Mouse (Mus musculus) kidney, adult 2 months (tissue): Measurements from ENCODE around the gene Pawr. TPM values are rescaled to one million over a fixed set of nuclear protein-coding genes. Genes with fewer than 3 reads are reported as not detected.
A peak's percentile ranks its signal among the peaks of the same experiment; 100 is the strongest.

ENCODE experiments used
- DNase-seq: peaks from one replicate; pipeline ENCODE4 v3.0.0; 2021
- H3K27ac ChIP-seq: fragments of 200-500 bp; 2 replicates; pipeline ENCODE4 v1.5.1; 2012; ENCODE audit warnings: low read depth, low read length, control low read depth, inconsistent platforms; ENCODE audit not compliant: insufficient read depth
- H3K27me3 ChIP-seq: fragments of 200-500 bp; replicated peaks from 2 replicates; pipeline ENCODE4 v1.6.1; 2012; ENCODE audit warnings: mild to moderate bottlenecking, moderate library complexity, low read length, inconsistent platforms; ENCODE audit not compliant: control insufficient read depth, insufficient read depth
- H3K36me3 ChIP-seq: fragments of 200-500 bp; 2 replicates; pipeline ENCODE4 v1.6.1; 2012; ENCODE audit warnings: mild to moderate bottlenecking, moderate library complexity, low read length, inconsistent platforms; ENCODE audit not compliant: control insufficient read depth, insufficient read depth
- H3K4me1 ChIP-seq: fragments of 200-500 bp; 2 replicates; pipeline ENCODE4 v1.6.1; 2011; ENCODE audit warnings: low read length; ENCODE audit not compliant: control insufficient read depth, insufficient read depth
- H3K4me3 ChIP-seq: fragments of 200-500 bp; 2 replicates; pipeline ENCODE4 v1.5.1; 2011; ENCODE audit warnings: mild to moderate bottlenecking, low read depth, low read length, control low read depth; ENCODE audit not compliant: insufficient read depth
- CTCF ChIP-seq: fragments of 200-500 bp; conservative IDR thresholded peaks from 2 replicates; pipeline ENCODE4 v1.5.1; 2011; ENCODE audit warnings: low read depth, mild to moderate bottlenecking, control low read depth, low read length, moderate library complexity, mixed read lengths; ENCODE audit not compliant: insufficient read depth, insufficient read length
- POLR2A ChIP-seq: fragments of 200-500 bp; IDR thresholded peaks from one replicate; pipeline ENCODE4 v1.6.1; 2011; ENCODE audit warnings: low read depth, low read length, control low read depth
- WGBS: fragments of 180-500 bp; shearing (Covaris S2); methylation state at CpG from one replicate; pipeline ENCODE4 v1.1.7; 2018; 5-methylcytosine and 5-hydroxymethylcytosine counted together
- polyA plus RNA-seq: library from polyadenylated mRNA; depleted of rRNA; stranded (reverse); fragments of >200 nt; gene quantifications from 2 replicates; pipeline ENCODE4 v1.2.3, GENCODE M21; 2012

Pawr gene
- polyA plus RNA-seq, 1 experiment: 17.9 TPM

DNA sequence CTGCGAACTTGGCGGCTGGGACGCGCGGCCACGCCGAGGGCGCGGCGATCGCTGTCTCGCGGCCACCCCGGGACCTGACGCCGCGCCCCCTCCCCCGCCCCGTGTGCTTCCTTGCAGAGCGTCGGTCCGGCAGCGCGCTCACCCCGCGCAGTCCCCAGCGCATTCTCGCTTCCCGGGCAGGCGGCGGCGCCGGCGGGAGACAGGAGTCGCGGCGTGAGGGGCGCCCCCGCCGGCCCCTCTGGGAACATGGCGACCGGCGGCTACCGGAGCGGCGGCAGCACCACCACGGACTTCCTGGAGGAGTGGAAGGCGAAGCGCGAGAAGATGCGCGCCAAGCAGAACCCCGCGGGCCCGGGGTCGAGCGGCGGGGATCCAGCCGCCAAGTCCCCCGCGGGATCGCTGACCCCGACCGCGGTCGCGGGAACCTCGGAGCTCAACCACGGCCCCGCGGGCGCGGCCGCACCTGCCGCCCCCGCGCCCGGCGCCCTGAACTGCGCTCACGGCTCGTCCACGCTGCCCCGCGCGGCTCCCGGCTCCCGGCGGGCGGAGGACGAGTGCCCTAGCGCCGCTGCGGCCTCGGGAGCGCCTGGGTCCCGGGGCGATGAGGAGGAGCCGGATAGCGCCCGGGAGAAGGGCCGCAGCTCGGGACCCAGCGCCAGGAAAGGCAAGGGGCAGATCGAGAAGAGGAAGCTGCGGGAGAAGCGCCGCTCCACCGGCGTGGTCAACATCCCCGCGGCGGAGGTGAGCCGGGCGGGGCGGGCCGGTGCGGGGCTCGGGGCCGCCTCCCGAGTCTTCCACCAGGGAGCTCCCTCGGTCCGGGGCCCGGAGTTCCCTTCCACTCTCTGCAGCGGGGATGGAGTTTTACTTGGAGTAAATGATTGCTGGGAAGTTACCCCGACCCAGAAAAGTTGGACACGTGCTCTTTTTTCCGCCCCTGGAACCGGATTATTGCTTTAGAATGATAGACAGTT is 935 bp downstream of the Pawr start:
- TF ChIP-seq POLR2A (no peak), CTCF (peak; percentile 26; the same call in 1 of the 2 replicates)
- Histone ChIP-seq H3K36me3 (no peaks in the 10 kb centered on the region; the same call in 1 of the 2 replicates), H3K27me3 (no peaks in the 10 kb centered on the region), H3K4me1 (peaks cover 13% of the 10 kb centered on the region; the same call in 1 of the 2 replicates), H3K4me3 (peak overlapping the region; percentile 99), H3K27ac (peak overlapping the region; percentile 87)
- DNase-seq: peak; percentile 86
- under 1% methylated on average over 128 of the region's 129 CpGs for WGBS

DNA sequence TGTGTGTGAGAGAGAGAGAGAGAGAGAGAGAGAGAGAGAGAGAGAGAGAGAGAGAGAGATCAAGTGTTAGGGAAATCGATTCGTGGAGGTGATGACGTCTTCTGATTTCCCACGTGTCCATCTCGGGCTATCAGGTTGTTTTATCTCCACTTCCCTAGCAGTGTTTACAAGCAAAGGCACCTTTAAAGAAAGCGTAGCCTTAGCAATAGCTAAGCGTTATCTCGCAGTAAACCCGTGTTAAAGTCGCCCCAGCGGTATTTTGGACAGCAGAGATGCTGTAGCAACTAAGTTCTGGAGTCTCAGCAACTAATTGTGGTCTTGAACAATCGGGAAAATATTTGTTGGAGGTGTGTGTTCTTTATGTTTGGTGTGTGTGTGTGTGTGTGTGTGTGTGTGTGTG is 1.7 kb downstream of the Pawr start:
- DNase-seq: no peak
- Histone ChIP-seq H3K36me3 (no peaks in the 10 kb centered on the region; the same call in 1 of the 2 replicates), H3K27ac (peak overlapping the region; percentile 87), H3K27me3 (no peaks in the 10 kb centered on the region), H3K4me3 (peak overlapping the region; percentile 99), H3K4me1 (peaks cover 15% of the 10 kb centered on the region; the same call in 1 of the 2 replicates)
- no peak for TF ChIP-seq POLR2A
- no peak for TF ChIP-seq CTCF
- 8% methylated on average over 12 of the region's 12 CpGs for WGBS

GRCm38 (mm10) chr10:108334096-108334495 is 2.2 kb downstream of the Pawr start:
- WGBS: 8% methylated on average over 1 of the region's 1 CpGs
- DNase-seq: peak; percentile 51
- Histone ChIP-seq H3K27me3 (no peaks in the 10 kb centered on the region), H3K27ac (peak overlapping the region; percentile 87), H3K4me1 (peaks cover 15% of the 10 kb centered on the region; the same call in 1 of the 2 replicates), H3K4me3 (peak overlapping the region; percentile 36), H3K36me3 (peaks cover 2% of the 10 kb centered on the region; the same call in 1 of the 2 replicates)
- TF ChIP-seq CTCF: no peak
- TF ChIP-seq POLR2A: no peak

GRCm38 (mm10) chr10:108335736-108336292 is 3.9 kb downstream of the Pawr start:
- Histone ChIP-seq H3K36me3 (peaks cover 2% of the 10 kb centered on the region; the same call in 1 of the 2 replicates), H3K4me3 (no peak overlapping the region), H3K27ac (peak overlapping the region; percentile 57), H3K27me3 (no peaks in the 10 kb centered on the region; the same call in 1 of the 2 replicates), H3K4me1 (peaks cover 17% of the 10 kb centered on the region)
- TF ChIP-seq CTCF (no peak), POLR2A (no peak)
- no peak for DNase-seq
- 75% methylated on average over 10 of the region's 10 CpGs for WGBS

DNA sequence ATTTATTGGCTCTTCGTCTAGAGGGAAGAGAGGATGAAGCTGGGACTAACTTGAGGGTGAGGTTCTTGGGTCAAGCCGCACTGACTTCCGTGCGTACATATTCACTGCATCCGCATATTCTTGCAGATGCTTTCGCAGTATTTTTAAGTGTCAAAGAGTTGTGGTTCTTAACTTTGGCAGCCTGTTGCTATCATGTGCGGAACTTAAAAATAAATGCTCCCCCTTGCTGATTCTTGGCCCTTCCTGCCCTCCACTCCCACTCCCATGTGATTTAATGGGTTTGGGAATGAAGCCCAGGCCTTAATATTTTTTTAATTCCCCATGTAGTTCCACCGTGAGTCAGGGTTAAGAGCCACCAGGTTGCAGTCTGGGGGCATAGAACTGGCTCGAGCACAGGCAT is 4.7 kb downstream of the Pawr start:
- no peak for TF ChIP-seq POLR2A
- no peak for TF ChIP-seq CTCF
- H3K4me1 ChIP-seq: peaks cover 13% of the 10 kb centered on the region
- H3K4me3 ChIP-seq: no peak overlapping the region
- peak overlapping the region; percentile 27; the same call in 1 of the 2 replicates for H3K27ac ChIP-seq
- H3K27me3 ChIP-seq: no peaks in the 10 kb centered on the region; the same call in 1 of the 2 replicates
- H3K36me3 ChIP-seq: peaks cover 2% of the 10 kb centered on the region; the same call in 1 of the 2 replicates
- 65% methylated on average over 9 of the region's 9 CpGs for WGBS
- DNase-seq: peak; percentile 66

DNA sequence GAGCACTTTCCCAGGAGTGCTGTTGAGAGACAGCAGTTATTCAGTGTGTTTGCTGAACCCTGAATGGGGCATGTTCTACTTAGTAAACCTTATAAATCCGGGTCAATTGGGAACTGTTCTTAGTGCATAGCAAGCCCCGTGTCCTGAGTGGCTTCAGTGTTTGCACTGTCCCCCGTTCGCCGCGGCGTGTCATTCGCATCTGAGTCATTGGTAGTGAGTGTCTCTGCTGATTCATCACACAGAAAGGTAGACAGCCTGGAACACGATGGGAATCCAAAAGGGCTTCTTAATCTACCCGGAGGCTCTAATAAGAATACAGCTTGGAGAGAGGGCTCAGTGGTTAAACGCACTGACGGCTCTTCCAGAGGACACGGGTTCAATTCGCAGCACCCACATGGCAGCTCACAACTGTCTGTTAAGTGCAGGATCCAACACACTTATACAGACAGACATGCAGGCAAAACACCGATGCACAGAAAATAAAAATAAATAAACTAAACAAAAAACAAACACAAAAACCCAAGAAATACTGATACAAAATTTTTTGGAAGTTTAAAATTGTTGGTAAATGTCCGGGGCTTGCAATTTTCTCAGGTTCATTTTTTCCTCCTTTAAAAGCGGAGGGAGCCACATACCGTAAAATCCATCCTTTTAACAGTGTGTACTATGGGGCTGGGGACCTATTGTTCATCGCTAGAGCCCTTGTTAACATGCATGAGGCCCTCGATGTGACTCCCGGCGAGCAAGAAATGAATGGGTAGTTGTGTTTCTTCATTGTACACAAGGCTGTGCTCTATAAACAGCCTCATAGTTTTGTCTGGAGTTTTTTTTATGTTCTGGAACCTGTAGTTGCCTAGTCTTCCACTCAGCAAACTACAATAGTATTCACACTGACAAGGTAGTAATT is 6.4 kb downstream of the Pawr start:
- no peaks in the 10 kb centered on the region; the same call in 1 of the 2 replicates for H3K27me3 ChIP-seq
- TF ChIP-seq POLR2A (no peak), CTCF (no peak)
- H3K27ac ChIP-seq: no peak overlapping the region
- H3K36me3 ChIP-seq: peaks cover 2% of the 10 kb centered on the region; the same call in 1 of the 2 replicates
- H3K4me1 ChIP-seq: peaks cover 17% of the 10 kb centered on the region
- no peak overlapping the region for H3K4me3 ChIP-seq
- DNase-seq: no peak
- WGBS: 80% methylated on average over 22 of the region's 22 CpGs

- Histone ChIP-seq H3K4me3 (no peak overlapping the region), H3K27me3 (no peaks in the 10 kb centered on the region; the same call in 1 of the 2 replicates), H3K27ac (peak overlapping the region; percentile 9; the same call in 1 of the 2 replicates), H3K4me1 (peaks cover 18% of the 10 kb centered on the region), H3K36me3 (peaks cover 2% of the 10 kb centered on the region; the same call in 1 of the 2 replicates)
- WGBS: 79% methylated on average over 5 of the region's 5 CpGs
- TF ChIP-seq POLR2A (no peak), CTCF (no peak)
- DNase-seq: no peak
Observed at GRCm38 (mm10) chr10:108339118-108339517, 7.2 kb downstream of the Pawr start.
